Mouse (Mus musculus): ENCODE results near the gene Nfatc3. TPM values are rescaled to one million over a fixed set of nuclear protein-coding genes. Genes with fewer than 3 reads are reported as not detected.
"Not testable (repeated sequence)": the region's sequence is repeated elsewhere in the genome, so short reads cannot be mapped to it uniquely, and the experiment has no call there.

The Nfatc3 gene
- total RNA-seq (2021) = 10 to 100 TPM; 18.4 to 22.0 TPM
- long read RNA-seq, experiment 1, full-length matches to known transcripts = 1 of 7 reads
- long read RNA-seq, experiment 1, partial matches to known transcripts = 2 of 7 reads
- long read RNA-seq, experiment 1, other reads (novel, unspliced or antisense) = 4 of 7 reads
- long read RNA-seq, experiment 2, full-length matches to known transcripts = 5 of 9 reads
- long read RNA-seq, experiment 2, partial matches to known transcripts = 0 of 9 reads
- long read RNA-seq, experiment 2, other reads (novel, unspliced or antisense) = 4 of 9 reads

GRCm38 (mm10) chr8:106058731-106059612, at the start of gene Nfatc3:
Gene Nfatc3 (plus strand): TSS chr8:106058840.
- intact Hi-C loops (cut with DNase I; ENCODE audit: low total_unique reads) = no loop called here
- DNase-seq = peak; percentile 98

DNA sequence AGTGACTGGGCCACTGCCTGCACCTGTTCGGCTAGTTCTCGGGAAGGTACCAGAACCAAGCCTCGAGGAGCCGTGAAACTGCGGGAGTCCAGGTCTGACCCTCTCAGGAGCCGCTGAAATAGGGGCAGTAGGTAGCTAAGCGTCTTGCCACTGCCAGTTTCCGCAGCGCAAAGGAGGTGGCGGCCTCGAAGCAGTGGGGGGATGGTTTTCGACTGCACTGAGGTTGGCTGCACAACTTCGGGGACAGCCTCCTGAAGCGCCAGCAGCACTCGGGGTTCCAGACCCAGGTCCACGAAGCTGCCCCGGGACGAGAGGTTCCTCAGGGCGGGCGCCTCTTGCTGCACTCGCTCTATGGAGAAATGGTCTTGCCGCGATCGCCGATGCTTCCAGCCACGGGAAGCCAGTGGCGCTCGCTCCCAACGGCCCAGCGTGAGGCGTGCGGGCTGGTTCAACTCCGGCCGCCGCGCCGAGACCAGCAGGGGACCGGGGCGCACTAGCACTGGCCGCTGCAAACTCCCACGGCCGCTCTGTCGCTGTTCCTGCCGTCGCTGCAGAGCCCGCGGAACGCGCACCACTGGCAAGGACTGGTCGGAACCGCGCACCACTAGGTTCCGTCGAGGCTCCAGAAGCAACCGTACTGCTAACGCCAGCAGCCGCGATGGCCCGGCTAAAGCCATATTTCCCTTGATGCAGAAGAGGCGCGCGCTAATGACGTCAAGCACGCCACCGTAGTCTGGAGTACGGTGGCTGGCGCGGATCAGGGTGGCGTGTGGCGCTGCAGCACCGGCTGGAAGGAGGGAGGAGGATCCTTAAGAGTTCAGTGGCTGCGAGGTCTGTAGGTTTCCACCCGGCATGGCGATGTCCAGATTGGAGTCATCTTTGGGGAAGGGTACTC, 47.6 kb upstream of the Nfatc3 start:
- intact Hi-C loops (cut with DNase I; ENCODE audit: low total_unique reads) = no loop called here

DNA sequence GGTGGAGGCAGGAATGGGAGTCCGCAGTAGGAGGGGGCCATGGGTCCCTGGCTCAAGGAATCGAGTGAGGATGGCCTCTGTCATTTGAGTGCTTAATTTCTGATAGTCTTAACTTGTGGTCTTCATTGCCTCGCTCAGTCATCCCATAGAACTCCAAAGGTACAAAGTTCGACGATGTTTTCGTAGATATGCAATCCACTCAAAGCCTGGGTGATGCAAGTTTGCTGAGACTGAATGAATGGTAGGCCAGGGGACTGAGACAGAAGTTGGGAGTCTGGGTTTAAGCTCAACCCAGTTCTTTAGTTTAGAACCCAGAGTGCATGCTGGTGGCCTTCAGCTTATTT, 47.0 kb upstream of the Nfatc3 start, which contains the start of gene Ddx28:
Ddx28 (minus strand) TSS at position 240 of the 344 bp plus-strand sequence.
- no peak for DNase-seq
- intact Hi-C loops (cut with DNase I; ENCODE audit: low total_unique reads) = no loop called here

More for the DNA sequence above, 47.6 kb upstream of the Nfatc3 start:
- DNase-seq = peak; percentile 92

DNA sequence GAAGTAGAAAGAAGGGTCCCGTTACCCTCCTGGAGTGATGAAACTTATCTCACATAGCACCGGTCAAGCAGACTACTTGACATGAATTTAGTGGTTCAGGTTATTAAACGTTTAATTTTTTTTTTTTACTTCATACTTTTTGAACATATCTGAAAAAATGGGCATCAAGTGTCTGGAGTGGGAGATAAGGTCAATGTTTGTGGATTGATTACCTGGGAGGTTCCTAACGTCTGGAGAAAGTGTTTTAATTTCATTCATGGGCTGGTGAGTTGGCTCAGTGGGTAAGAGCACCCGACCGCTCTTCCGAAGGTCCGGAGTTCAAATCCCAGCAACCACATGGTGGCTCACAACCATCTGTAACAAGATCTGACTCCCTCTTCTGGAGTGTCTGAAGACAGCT, 46.4 kb upstream of the Nfatc3 start:
- DNase-seq; intact Hi-C loops (cut with DNase I; ENCODE audit: low total_unique reads): not testable (repeated sequence)

DNA sequence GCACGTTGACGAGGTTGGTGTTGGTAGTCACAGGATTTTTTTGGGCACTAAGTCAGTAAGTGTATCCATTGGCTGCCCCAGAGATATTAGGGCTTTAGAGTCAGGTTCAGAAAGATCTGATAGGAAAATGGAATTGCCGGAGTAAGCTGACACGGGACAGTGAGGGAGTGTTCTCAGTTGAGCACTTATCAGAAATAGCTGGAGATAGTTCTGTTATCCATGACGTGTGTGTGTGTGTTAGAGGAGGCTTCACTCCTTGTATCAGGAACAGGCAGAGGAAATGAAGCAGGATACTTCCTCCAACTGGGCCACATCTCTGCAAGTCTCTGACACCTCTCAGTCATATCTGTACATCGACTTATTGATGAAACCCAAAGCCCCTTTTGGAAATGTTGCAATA, 42.4 kb upstream of the Nfatc3 start:
- intact Hi-C loops (cut with DNase I; ENCODE audit: low total_unique reads) = no loop called here
- DNase-seq = no peak

DNA sequence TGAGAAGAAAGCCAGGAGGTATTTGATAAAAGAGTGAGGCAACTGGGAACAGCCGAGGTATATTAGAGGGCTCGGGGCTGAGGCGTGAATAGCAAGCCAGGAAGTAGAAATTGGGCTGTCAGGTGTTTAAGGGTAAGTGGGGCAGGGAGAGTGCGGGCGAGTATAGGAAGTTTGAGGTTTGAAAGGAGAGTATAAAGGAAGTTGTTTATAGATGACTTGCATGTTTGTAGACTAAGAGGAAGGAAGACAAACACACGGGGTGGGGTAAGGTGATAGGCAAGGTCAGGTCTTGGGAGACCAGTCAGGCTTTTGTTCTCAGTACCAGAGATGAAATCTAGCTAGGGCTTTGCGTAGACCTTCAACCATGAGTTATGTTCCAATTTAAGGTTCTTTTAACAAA, 41.5 kb upstream of the Nfatc3 start:
- intact Hi-C loops (cut with DNase I; ENCODE audit: low total_unique reads) = no loop called here
- no peak for DNase-seq

DNA sequence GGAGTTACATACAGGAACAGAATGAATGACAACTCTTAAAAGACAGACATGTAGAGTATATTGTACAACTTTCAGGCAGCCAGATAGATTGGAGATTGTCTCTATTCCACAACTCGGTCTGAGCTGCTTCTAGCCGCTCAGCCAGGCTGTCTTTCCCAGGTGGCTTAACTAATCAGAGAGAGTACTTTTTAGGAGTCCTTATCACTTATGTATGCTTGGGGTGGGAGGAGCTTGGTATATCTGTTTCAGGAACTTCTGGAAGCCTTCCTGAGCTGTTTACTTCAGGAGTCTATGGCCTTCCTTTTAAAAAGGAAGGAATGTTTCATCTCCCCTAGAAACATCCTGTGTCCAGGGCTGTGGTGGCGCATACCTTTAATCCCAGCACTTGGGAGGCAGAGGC, 40.6 kb upstream of the Nfatc3 start:
- DNase-seq = no peak
- intact Hi-C loops (cut with DNase I; ENCODE audit: low total_unique reads) = no loop called here

GRCm38 (mm10) chr8:106022483-106022882, 36.2 kb upstream of the Nfatc3 start:
- intact Hi-C loops (cut with DNase I; ENCODE audit: low total_unique reads) = loop anchor here (5.0 kb wide), 1 partner anchor 35 kb away; no protein-coding TSS in a partner anchor
- peak; percentile 64 for DNase-seq

GRCm38 (mm10) chr8:106038721-106039120, 19.9 kb upstream of the Nfatc3 start:
- intact Hi-C loops (cut with DNase I; ENCODE audit: low total_unique reads) = no loop called here

GRCm38 (mm10) chr8:106039605-106040004, 19.0 kb upstream of the Nfatc3 start:
- intact Hi-C loops (cut with DNase I; ENCODE audit: low total_unique reads) = no loop called here
- no peak for DNase-seq

More at GRCm38 (mm10) chr8:106038721-106039120, 19.9 kb upstream of the Nfatc3 start:
- no peak for DNase-seq

DNA sequence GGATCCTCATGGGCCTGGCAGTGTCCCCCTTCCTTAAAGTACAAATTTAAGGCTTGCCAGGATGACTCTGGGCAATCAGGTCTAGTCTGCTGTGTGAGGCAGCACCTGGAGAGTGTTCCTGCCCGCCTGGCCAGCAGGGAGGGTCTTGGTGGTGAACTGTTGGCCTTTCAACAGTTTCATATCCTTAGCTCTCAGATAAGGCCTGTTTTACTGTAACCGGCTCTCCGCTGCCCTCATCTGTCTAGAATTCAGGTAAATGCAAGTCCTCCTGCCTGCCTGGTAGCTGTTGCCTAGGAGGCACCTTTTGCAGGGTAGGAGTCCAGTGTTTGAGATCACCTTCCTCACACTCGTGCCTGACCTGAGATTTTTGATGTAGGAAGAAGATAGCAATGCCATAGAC, 18.4 kb upstream of the Nfatc3 start:
- no peak for DNase-seq
- intact Hi-C loops (cut with DNase I; ENCODE audit: low total_unique reads) = no loop called here

GRCm38 (mm10) chr8:106043055-106043454, 15.6 kb upstream of the Nfatc3 start:
- DNase-seq = no peak
- intact Hi-C loops (cut with DNase I; ENCODE audit: low total_unique reads) = no loop called here

DNA sequence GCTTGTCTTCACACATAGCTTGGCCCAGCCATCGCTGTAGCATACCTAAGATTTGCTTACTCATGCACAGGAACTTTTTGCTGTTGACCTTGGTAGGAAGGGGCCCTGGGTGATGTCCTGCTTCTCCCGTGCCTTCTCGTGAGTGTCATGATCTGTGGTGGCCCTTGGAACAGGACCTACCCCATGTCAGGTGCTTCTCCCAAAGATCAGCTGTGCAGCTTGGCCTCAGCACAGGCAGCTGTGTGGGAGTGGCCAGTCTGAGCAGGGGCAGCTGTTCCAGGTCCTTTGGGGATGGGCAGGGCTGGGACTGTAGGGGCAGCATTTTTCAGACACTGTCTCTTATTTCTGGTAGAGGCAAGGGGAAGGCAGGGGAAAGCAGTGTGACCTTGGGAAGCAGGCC, 14.5 kb upstream of the Nfatc3 start:
- intact Hi-C loops (cut with DNase I; ENCODE audit: low total_unique reads) = no loop called here
- peak; percentile 81 for DNase-seq

DNA sequence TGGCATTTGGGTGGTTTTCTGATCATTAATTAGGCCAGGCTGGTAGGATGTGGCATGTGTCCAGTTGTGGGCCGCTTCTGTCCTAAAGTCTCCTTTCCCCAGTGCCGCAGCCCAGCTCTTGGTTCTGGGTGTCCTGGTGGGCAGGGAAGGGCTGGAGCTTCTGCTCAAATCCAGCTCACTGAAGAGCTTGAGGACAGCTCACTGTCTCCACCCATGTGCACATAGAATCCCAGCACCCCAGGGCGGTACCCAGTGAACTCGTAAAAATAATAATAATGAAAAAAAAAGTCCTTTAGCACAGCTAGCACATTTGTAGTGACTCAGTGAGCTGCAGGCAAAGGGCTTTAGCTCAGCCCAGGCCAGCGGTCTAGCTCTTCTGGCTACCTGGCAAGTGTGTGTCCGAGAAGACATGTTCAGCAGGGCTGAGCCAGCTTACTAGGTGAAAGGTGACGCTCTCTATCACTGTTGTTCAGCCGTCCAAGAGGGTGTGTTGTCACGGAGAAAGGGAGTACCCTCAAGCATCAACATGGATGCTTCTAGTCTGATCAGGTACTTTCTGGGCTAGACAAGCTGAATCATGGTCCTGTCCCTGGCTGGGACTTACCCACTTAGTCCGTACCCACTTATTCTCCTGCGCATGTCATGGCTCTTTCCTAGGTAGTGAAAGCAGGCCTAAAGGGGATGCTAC, 11.6 kb upstream of the Nfatc3 start:
- no peak for DNase-seq
- intact Hi-C loops (cut with DNase I; ENCODE audit: low total_unique reads) = no loop called here

GRCm38 (mm10) chr8:106047854-106048630, 10.6 kb upstream of the Nfatc3 start:
- intact Hi-C loops (cut with DNase I; ENCODE audit: low total_unique reads) = no loop called here
- no peak for DNase-seq

DNA sequence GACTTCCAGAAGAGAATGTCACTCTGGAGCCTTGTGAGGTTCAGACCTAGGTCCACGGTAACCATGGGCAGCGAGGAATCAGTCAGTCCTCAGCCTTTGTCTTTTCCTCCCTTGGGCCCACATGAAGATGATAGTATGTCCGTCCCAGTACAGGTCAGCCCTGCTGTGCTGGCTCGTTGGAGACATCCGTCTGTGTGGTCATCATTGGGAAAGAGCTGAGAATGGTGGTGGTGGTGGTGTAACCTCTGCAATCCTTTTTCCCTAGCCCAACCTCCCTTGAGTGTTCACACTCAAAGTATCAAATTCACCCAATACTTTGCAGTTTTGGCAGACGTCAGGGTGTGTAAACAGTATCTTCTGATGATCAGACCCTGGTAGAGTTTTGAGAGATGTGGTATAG, 8.8 kb upstream of the Nfatc3 start:
- intact Hi-C loops (cut with DNase I; ENCODE audit: low total_unique reads) = no loop called here
- DNase-seq = no peak

DNA sequence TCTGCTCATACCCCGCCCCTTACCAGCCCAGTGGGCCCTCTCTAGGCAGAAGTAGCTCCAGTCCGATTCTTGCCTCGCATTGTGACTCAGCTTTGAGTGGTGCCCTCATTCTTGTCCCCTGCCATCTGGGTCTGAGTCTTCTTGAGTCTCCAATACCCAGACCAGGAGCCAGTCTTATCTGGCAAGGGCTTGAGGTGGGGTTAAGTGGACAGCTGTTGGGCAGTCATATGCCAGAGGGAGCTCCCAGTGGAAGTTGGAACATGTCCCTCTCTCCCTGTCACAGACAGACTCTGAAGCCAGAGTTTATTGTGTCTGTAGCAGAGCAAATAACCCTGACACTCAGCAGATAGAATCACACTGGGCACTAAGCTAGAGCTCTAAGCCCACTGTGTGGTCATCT, 7.6 kb upstream of the Nfatc3 start:
- peak; percentile 35 for DNase-seq
- intact Hi-C loops (cut with DNase I; ENCODE audit: low total_unique reads) = no loop called here

GRCm38 (mm10) chr8:106052510-106053089, 6.0 kb upstream of the Nfatc3 start:
- no peak for DNase-seq
- intact Hi-C loops (cut with DNase I; ENCODE audit: low total_unique reads) = no loop called here
